Mouse (Mus musculus) spleen, postnatal 14 days (tissue): ENCODE data around the gene Pik3c2b.

Source experiments
- DNase-seq, 2 experiments: peaks; one replicate each; pipeline ENCODE4 v3.0.0; 2021 to 2022; ENCODE audit warnings: low spot score in 2 of 2

The Pik3c2b gene

DNA sequence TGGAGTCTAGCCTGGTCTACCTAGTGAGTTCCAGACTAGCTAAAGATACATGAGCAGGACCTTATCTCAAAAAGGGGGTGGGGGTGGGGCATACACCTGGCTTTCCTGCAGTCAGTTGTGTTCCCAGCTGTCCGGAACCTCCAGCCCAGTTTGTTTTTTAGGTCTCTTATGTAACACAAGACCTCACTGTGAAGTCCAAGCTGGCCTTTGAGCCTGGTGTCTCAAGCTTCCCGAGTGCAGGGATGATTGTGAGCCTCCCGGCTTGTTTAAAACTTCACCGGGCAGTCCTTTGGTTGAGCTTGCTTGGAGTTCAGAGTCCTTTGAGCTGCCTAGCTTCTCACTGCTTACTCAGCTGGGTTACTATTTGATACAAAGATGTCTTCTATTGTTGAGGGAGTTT is 88.6 kb downstream of the Pik3c2b start:
- no peak for DNase-seq

DNA sequence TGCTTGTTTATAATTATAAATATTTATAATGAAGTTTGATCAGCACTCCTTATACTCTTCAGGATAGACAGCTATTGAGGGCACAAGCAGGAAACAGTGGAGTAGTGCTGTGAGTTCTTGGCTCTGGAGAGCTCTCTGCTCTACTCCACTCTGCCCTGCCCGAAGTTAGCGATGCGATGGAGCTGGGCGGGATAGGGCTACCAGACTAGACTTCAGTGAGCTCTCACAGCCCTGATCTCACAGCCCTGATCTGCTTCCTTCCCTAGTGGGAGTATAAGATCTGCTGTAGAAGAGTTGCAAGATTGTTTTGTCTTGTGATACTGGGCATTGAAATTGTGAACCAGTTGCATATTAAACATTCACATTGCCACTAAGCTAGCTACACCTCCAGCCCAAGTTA is 89.4 kb downstream of the Pik3c2b start:
- no peak for DNase-seq

DNA sequence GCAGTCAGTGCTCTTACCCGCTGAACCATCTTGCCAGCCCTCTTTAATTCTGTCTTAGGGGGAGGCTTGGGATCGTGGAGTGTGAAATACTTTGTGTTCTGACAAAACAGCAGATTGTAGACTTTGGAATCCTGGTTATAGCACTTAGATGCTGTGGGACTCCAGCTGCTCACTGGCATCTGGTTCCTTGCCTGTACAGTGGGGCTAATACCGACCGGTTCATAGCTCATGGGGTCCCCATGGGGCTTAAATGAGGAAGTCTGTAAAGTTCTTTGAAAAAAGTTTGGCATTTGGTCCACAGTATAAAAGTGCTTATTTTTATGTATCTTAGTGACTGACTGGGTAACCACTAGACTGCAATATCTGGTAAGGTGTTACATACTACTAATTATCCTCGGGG is 90.3 kb downstream of the Pik3c2b start:
- no peak for DNase-seq

DNA sequence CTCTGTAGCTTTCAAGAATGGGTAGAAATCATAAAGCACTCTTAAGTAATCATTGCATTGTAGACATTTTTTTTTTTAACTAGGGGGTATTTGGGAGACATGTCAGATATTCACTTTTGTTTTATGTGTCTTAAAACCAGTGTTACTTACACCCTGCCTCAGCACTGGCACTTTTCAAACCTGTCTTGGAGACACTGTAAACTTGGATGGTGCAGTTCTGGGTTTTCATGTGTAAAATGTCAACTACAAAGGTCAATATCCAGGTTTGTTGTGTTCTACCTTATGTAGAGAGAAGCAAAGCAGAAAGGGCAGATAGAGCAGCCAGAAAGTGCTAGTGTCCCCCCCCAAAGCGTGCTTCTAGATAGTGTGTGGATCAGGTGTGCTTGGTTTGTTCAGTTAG is 92.9 kb downstream of the Pik3c2b start:
- no peak for DNase-seq

DNA sequence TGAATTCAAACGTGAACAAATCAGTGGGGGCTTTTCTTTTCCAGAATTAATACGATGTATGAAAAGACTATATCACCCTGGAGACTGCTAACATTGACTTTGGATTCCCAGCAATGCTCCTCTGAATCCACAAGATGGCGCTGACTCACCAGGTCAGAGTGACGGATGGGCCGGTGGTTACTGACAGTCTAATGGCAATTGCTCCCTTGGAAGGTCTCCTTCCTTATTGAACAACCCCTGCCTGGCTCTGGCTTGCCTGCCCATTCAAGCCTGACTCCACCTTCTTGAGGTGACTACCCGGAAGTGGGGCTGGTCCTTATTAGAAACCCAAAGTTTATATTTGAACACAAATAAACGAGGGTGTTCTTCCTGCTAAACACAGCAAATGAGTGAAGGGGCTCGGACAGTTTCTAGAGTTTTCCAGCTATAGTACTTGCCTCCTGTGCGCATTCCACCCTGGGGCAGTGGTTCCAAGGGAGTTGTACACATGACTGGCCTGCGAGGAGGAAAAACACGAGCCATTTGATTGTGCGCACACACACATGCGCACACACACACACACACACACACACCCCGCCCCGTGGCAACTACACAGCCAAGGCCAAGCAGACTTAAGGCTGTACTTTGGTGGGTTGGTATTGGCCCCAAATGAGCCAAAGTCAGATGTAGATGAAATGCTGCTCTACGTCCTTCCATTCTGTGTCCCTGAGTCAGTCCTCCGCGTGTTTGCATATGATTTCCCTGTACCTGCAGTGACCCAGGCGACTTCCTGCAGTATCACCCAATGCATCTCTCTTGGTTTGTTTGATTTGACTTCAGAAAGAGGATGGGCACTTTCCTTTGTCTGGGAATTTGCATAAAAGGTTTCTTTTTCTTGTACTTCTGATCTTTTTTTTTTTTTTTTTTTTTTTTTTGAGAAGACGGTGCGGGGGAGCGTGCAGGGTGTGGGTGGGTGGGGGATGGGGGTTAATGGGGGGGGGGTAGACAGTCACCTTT is 100.8 kb downstream of the Pik3c2b start:
- peak in 1 of 2 experiments; percentile 39 for DNase-seq

DNA sequence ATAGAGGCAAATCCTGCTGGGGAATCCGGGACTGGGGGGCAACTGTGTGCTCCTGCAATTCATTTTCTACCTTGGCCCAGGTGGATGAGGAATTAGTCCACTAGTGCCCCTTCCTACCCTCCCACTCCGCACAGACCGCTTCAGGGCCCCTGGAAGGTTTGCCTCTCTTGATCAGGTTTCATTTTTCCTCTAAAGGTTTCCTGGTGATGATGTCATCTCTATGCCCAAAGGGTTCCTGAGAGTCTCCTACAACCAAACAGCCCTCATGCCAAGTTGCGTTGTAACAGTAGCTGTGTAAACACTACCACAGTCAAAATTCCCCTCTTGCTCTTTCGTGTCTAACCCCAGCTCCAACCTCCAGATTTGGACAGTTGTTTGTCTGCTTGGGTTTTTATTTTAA is 101.9 kb downstream of the Pik3c2b start:
- DNase-seq = no peak

DNA sequence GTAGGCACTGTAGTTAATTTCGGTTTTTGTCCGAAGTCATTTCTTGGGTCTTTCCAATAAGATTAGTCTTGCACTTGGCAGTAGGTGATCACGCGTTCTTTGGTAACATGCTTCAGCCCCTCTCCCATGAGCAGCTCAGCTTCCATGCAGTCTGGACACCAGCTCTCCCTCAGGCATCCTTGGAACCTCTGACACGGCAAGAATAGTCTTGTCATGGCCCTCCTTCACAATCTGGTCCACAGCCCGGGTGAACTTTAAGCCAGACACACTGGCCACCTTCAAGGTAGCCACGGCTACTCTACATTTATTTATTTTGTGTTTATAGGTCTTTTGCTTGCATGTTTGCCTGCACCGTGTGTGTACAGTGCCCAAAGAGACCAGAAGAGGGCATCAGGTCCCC is 102.7 kb downstream of the Pik3c2b start:
- no peak for DNase-seq

DNA sequence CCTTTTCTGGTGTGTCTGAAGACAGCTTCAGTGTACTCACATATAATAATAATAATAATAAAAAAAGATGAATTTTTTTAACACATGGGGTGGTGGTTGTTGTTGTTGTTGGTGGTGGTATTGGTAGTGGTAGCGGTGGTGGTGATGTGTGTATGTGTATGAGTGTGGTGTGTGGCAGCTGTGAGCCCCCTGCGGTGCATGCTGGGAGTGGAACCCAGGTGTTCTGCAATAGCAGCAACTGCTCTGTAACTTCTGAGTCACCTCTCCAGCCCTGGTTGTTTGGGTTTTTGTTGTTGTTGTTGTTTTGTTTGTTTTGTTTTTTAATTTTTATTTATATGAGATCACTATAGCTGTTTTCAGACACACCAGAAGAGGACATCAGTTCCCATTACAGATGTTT is 105.1 kb downstream of the Pik3c2b start:
- no peak for DNase-seq

DNA sequence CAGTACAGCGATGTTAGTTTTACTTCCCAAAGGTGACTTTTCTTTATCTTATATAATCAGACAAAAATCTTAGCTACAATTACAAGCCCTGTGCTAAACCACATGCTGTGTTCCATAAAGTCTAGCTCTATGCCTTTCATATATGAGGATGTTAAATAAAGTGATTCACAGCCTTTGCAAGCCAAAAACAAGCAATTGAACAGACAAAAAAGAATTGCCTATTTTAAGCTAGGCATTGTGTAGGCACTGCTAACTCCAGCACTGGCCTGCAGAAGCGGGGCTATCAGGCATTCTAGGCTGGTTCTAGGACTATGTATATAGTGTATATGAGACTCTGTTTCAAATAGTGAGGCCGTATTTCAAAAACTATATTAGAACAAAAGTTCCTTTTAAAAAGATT is 106.7 kb downstream of the Pik3c2b start:
- DNase-seq = no peak

DNA sequence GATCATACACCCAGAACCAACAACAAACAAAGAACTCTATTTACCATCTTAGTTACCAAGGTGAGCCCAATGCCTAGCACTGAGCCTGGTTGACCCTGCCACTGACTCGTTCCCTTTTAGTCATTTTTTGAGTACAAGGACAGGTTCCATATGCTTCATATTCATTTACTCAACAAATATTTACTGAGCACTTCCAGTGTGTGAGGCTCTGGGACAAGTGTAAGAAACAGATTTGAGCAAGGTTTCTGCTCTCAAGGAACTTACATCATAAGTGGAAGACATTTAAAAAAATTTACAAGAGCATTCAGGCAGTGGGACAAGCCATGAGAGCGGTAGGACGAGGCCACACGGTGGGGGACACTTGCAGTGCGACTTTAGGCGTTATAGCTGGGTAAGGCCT is 109.8 kb downstream of the Pik3c2b start:
- no peak for DNase-seq
